Mouse (Mus musculus): ENCODE results near the gene Erfe.
A peak's percentile ranks its signal among the peaks of the same experiment; 100 is the strongest.

The Erfe gene

DNA sequence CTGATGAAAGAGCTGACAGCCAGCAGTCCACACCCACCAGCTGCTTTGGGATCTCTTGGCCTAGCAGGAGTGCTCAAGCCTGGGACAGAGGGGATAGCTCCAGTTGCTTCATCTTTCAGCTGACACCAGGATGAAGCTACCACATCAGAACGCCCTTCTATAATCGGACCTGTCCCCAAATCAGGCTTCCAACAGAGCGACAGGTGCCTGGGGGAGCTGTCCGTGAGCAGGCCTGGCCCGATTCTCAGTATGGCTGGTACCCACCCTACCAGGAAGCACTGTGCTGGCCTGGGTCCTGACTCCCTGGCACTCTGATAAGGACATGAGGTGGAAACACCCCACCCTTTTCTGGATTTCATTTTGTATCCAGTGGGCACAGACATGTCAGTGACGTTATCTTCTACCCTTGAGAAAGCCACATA lies 7.2 kb downstream of the Erfe start:
- ATAC-seq (ENCODE audit: low TSS enrichment): no peak

- ATAC-seq (ENCODE audit: low TSS enrichment): peak; percentile 75; the same call in 1 of the 2 replicates
Measured at GRCm38 (mm10) chr1:91380453-91381090, 14.3 kb downstream of the Erfe start.

- ATAC-seq (ENCODE audit: low TSS enrichment): no peak
Measured at GRCm38 (mm10) chr1:91381091-91381471, 14.9 kb downstream of the Erfe start.

DNA sequence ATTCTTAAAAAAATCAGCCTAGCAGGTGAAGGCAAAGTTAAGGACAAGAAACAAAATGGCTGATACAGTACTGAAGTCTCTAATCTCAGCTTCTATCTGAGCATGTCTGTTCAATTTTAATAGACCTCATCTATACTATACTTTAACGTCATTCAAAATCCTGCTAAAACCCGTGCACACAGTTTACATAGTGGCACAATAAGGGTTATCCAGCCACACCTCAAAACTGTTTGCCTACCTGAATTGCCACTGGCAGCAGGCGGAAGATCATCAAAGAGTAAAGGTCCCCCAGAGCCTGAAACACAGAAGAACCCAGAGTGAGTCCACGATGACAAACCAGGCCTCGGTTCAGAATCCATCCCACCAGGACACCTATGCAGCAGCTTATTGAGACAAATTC lies 24.1 kb downstream of the Erfe start:
- no peak for ATAC-seq (ENCODE audit: low TSS enrichment)

DNA sequence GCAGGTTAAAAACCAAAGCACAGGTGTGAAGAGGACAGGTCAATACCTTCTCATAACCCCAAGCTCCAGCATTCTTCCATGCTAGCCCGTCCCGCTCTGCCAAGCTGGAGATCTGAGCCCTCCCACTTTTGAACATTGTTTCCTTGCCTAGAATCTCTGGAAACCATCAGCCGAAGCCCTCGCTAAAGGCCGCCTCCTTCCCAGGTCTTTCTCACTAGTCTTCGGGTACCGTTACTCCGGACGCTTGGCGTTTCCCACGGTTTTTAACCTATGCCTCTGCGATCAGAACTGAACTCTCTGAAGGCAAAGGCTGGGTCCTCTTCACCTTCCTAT lies 31.7 kb downstream of the Erfe start:
- peak; percentile 36; the same call in 1 of the 2 replicates for ATAC-seq (ENCODE audit: low TSS enrichment)

GRCm38 (mm10) chr1:91398260-91399062 lies 32.2 kb downstream of the Erfe start, which contains the start of gene Ilkap:
TSS of gene Ilkap (minus strand) at chr1:91398815.
- peak; percentile 90 for ATAC-seq (ENCODE audit: low TSS enrichment)

DNA sequence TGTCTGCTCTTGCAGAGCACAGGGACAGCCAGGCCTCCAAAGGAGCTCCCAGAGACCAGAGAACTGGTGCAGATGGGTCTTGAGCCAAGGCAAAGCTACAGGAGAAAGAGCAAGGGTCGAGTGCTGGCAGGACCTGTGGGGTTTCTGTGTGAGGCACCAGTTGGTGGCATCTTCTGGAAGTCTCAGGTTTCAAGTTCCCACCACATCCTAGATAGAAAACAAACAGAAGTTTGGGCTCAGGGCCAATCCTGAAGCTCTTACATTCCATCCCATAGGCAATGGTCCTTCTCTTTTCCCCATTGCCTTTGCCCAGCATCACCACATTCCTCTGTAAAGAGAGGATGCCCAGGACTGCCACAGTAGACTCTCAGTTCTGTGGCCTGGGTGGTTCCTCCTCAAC lies 38.7 kb downstream of the Erfe start:
- no peak for ATAC-seq (ENCODE audit: low TSS enrichment)

- peak; percentile 32; the same call in 1 of the 2 replicates for ATAC-seq (ENCODE audit: low TSS enrichment)
Measured at GRCm38 (mm10) chr1:91405406-91406169, 39.4 kb downstream of the Erfe start.

DNA sequence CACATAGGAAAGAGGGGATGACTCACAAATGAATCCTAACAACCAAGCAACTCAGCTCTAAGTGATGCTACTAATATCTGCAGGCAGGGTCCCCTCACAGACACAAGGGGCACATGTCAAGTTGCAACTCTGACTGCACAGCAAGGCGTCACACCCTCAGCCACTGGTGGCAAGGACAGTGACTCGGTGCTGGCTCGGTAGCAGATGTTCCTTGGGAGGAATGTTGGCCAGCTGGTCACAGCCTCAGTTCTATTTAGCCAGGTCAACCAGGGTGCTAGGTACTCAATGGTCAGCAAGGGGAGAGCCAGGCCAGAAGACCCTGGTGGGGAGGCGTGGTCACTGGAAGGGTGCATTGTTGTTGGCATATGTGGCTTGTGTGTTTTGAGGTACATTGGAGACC lies 41.6 kb downstream of the Erfe start:
- ATAC-seq (ENCODE audit: low TSS enrichment): no peak

- no peak for ATAC-seq (ENCODE audit: low TSS enrichment)
Measured at GRCm38 (mm10) chr1:91411631-91412285, 45.5 kb downstream of the Erfe start.

- ATAC-seq (ENCODE audit: low TSS enrichment): peak; percentile 11; the same call in 1 of the 2 replicates
Measured at GRCm38 (mm10) chr1:91412286-91413029, 46.2 kb downstream of the Erfe start.

- ATAC-seq (ENCODE audit: low TSS enrichment): peak; percentile 88
Measured at GRCm38 (mm10) chr1:91413030-91413506, 46.8 kb downstream of the Erfe start.

GRCm38 (mm10) chr1:91413536-91413897 lies 47.3 kb downstream of the Erfe start:
- no peak for ATAC-seq (ENCODE audit: low TSS enrichment)

DNA sequence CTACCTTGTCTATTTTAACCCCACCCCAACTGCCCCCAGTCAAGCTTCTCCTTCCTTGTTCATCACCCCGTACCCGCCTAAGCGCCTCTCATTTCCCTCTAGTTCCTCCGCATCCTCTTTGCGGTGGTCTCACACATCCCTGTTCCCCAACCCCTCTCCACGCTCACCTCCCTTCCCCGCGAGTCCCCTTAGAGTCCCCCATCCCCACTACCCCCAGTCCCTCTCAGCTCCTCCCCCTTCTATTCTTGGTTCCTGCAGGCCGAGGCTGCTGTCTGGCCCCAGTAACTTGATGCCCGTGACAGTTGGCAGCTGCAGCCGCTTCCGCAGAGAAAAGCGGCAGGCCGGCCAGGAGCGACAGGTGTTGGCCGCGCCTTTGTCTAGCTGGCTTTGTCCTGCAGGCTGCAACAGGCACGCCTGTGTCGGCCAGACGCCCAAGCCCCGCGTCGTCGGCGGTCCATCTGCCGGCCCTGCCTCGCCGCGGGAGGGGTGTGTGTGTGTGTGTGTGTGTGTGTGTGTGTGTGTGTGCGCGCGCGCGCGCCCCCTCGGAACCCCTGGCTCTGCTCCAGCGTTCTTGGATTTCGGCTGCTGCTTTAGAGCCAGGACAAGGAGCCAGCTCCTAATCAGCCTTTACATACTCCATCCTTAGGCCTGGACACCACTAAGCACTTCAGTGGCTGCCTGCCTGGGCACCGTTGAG lies 47.8 kb downstream of the Erfe start, which contains the start of gene Hes6:
Gene Hes6 (minus strand): TSS at position 141 of the 697 bp plus-strand sequence.
- ATAC-seq (ENCODE audit: low TSS enrichment): no peak

DNA sequence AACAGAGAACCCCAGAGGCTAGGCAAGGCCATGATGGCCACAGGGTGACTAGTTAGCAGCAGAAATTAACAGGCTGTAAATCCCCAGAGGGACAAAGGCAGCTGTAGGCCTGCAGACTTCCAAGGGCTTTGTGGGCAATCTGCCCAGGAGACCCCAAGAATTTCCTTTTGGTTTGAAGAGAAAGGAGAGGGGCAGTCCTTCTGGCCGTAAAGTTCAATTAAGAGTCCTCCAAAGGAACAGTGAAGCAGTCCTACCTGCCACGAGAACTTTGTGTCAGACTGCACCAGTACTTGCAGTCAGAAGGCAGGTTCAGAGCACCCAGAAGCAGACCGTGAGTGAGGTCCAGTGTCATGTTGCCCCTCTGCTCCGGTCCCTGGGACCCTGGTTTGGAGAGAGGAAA lies 48.7 kb downstream of the Erfe start:
- ATAC-seq (ENCODE audit: low TSS enrichment): no peak

DNA sequence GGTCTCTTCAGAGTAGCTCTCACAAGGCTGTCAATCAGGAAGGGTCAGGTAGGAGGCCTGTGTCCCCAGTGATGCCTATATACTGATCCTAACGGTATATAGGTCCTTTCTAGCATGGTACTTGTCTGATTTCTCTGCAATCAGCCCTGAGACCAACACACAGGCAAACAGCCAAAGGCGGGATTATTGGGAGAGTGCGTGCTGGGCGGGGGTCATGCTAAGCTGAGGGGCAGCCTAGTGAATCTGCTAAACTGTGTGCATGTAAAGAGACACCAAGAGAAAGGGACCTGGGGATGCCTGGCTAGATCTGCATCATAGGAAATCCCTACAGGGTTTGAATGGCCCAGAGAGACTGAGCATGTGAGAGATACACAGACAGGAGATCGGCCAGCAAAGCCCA lies 49.1 kb downstream of the Erfe start:
- no peak for ATAC-seq (ENCODE audit: low TSS enrichment)

- ATAC-seq (ENCODE audit: low TSS enrichment): no peak
Measured at GRCm38 (mm10) chr1:91417991-91418390, 51.8 kb downstream of the Erfe start.

GRCm38 (mm10) chr1:91419862-91420600 lies 53.8 kb downstream of the Erfe start:
- no peak for ATAC-seq (ENCODE audit: low TSS enrichment)

GRCm38 (mm10) chr1:91420601-91421065 lies 54.4 kb downstream of the Erfe start:
- no peak for ATAC-seq (ENCODE audit: low TSS enrichment)

Measured in frontal cortex, adult (tissue).